Mouse (Mus musculus) megakaryocyte, embryonic 14.5 days (primary cell): Measurements from ENCODE around the gene Herc4.

ENCODE experiments used
- FLI1 ChIP-seq: IDR thresholded peaks from 2 replicates; pipeline ENCODE4 v1.6.1; 2012; ENCODE audit warnings: low read length, inconsistent platforms, mixed read lengths
- GATA1 ChIP-seq: IDR thresholded peaks from 3 replicates; pipeline ENCODE4 v1.6.1; 2012; ENCODE audit warnings: mixed read lengths, low read length, inconsistent platforms, borderline replicate concordance

- TF ChIP-seq GATA1 (no peak), FLI1 (no peak)
Measured at GRCm38 (mm10) chr10:63230854-63231253, 12.8 kb upstream of the Herc4 start.
